Mouse (Mus musculus): ENCODE measurements around the gene Gm45521. TPM values are rescaled to one million over a fixed set of nuclear protein-coding genes. Genes with fewer than 3 reads are reported as not detected.

The Gm45521 gene
- total RNA-seq, 1 experiment: 1.0 TPM

- no peak for DNase-seq (ENCODE audit: low read depth, low spot score)
- Histone ChIP-seq H3K4me1 (ENCODE audit: control insufficient read depth in 2 of 2, insufficient read depth in 2 of 2, low read length in 2 of 2, poor library complexity in 1 of 2) (peaks cover 0 to 2% of the 10 kb centered on the region in 2 experiments; a peak in 2 of 4 replicates), H3K36me3 (ENCODE audit: control insufficient read depth, insufficient read depth, low read length, poor library complexity, severe bottlenecking) (no peaks in the 10 kb centered on the region), H3K9me3 (ENCODE audit: control insufficient read depth, insufficient read depth, low read depth, low read length) (no peaks in the 10 kb centered on the region), H3K9ac (ENCODE audit: insufficient read depth, low read depth, low read length, poor library complexity, severe bottlenecking) (no peak overlapping the region), H3K4me3 (ENCODE audit: insufficient read depth in 1 of 2, low read depth in 1 of 2, low read length in 2 of 2, poor library complexity in 1 of 2, severe bottlenecking in 1 of 2) (no peak overlapping the region), H3K27ac (ENCODE audit: insufficient read depth, low read depth, low read length, poor library complexity, severe bottlenecking) (no peak overlapping the region)
- in situ Hi-C loops (cut with MboI; ENCODE audit: low sequenced_read_pairs in 2 of 2, unreplicated experiment in 2 of 2): no loop called here
- no peak for TF ChIP-seq ZNF384 (IDR thresholded peaks at IDR 0.05; ENCODE audit: low read depth, low read length)
These were observed 41.9 kb downstream of the Gm45521 start for GRCm38 (mm10) chr14:7999030-7999429.

- H3K27ac ChIP-seq (ENCODE audit: insufficient read depth, low read depth, low read length, poor library complexity, severe bottlenecking): no peak overlapping the region
- no peaks in the 10 kb centered on the region for H3K36me3 ChIP-seq (ENCODE audit: control insufficient read depth, insufficient read depth, low read length, poor library complexity, severe bottlenecking)
- H3K9ac ChIP-seq (ENCODE audit: insufficient read depth, low read depth, low read length, poor library complexity, severe bottlenecking): no peak overlapping the region
- H3K4me3 ChIP-seq (ENCODE audit: insufficient read depth in 1 of 2, low read depth in 1 of 2, low read length in 2 of 2, poor library complexity in 1 of 2, severe bottlenecking in 1 of 2): no peak overlapping the region
- in situ Hi-C loops (cut with MboI; ENCODE audit: low sequenced_read_pairs in 2 of 2, unreplicated experiment in 2 of 2): no loop called here
- peaks cover 0 to 2% of the 10 kb centered on the region in 2 experiments; a peak in 2 of 4 replicates for H3K4me1 ChIP-seq (ENCODE audit: control insufficient read depth in 2 of 2, insufficient read depth in 2 of 2, low read length in 2 of 2, poor library complexity in 1 of 2)
- no peaks in the 10 kb centered on the region for H3K9me3 ChIP-seq (ENCODE audit: control insufficient read depth, insufficient read depth, low read depth, low read length)
- no peak for DNase-seq (ENCODE audit: low read depth, low spot score)
- TF ChIP-seq MAFK (IDR thresholded peaks at IDR 0.05; ENCODE audit: insufficient read depth, low read depth, low read length) (no peak), ZC3H11A (IDR thresholded peaks at IDR 0.05; ENCODE audit: borderline replicate concordance, low read depth, low read length) (no peak), CHD2 (IDR thresholded peaks at IDR 0.05; ENCODE audit: low read depth, low read length) (no peak), HCFC1 (IDR thresholded peaks at IDR 0.05; ENCODE audit: borderline replicate concordance, insufficient read depth, low read length) (no peak), ZNF384 (IDR thresholded peaks at IDR 0.05; ENCODE audit: low read depth, low read length) (no peak)
These were observed 42.3 kb downstream of the Gm45521 start for GRCm38 (mm10) chr14:7999435-7999834.

- no peaks in the 10 kb centered on the region for H3K36me3 ChIP-seq (ENCODE audit: control insufficient read depth, insufficient read depth, low read length, poor library complexity, severe bottlenecking)
- in situ Hi-C loops (cut with MboI; ENCODE audit: low sequenced_read_pairs in 2 of 2, unreplicated experiment in 2 of 2): no loop called here
- H3K4me3 ChIP-seq (ENCODE audit: insufficient read depth in 1 of 2, low read depth in 1 of 2, low read length in 2 of 2, poor library complexity in 1 of 2, severe bottlenecking in 1 of 2): no peak overlapping the region
- H3K27ac ChIP-seq (ENCODE audit: insufficient read depth, low read depth, low read length, poor library complexity, severe bottlenecking): no peak overlapping the region
- peaks cover 0 to 2% of the 10 kb centered on the region in 2 experiments; a peak in 2 of 4 replicates for H3K4me1 ChIP-seq (ENCODE audit: control insufficient read depth in 2 of 2, insufficient read depth in 2 of 2, low read length in 2 of 2, poor library complexity in 1 of 2)
- H3K9me3 ChIP-seq (ENCODE audit: control insufficient read depth, insufficient read depth, low read depth, low read length): no peaks in the 10 kb centered on the region
- no peak overlapping the region for H3K9ac ChIP-seq (ENCODE audit: insufficient read depth, low read depth, low read length, poor library complexity, severe bottlenecking)
- DNase-seq (ENCODE audit: low read depth, low spot score): no peak
- TF ChIP-seq MAFK (IDR thresholded peaks at IDR 0.05; ENCODE audit: insufficient read depth, low read depth, low read length) (no peak), HCFC1 (IDR thresholded peaks at IDR 0.05; ENCODE audit: borderline replicate concordance, insufficient read depth, low read length) (no peak), CHD2 (IDR thresholded peaks at IDR 0.05; ENCODE audit: low read depth, low read length) (no peak)
These were observed 43.2 kb downstream of the Gm45521 start for GRCm38 (mm10) chr14:8000247-8000646.

GRCm38 (mm10) chr14:8000831-8001685 lies 44.0 kb downstream of the Gm45521 start:
- no peak overlapping the region for H3K27ac ChIP-seq (ENCODE audit: insufficient read depth, low read depth, low read length, poor library complexity, severe bottlenecking)
- H3K9ac ChIP-seq (ENCODE audit: insufficient read depth, low read depth, low read length, poor library complexity, severe bottlenecking): no peak overlapping the region; the same call in 1 of the 2 replicates
- no peaks in the 10 kb centered on the region for H3K36me3 ChIP-seq (ENCODE audit: control insufficient read depth, insufficient read depth, low read length, poor library complexity, severe bottlenecking)
- H3K4me1 ChIP-seq (ENCODE audit: control insufficient read depth in 2 of 2, insufficient read depth in 2 of 2, low read length in 2 of 2, poor library complexity in 1 of 2): peaks cover 0 to 2% of the 10 kb centered on the region in 2 experiments; a peak in 2 of 4 replicates
- H3K4me3 ChIP-seq (ENCODE audit: insufficient read depth in 1 of 2, low read depth in 1 of 2, low read length in 2 of 2, poor library complexity in 1 of 2, severe bottlenecking in 1 of 2): peak overlapping the region; percentile 33 to 59; a peak in 3 of 4 replicates
- no peak for DNase-seq (ENCODE audit: low read depth, low spot score)
- in situ Hi-C loops (cut with MboI; ENCODE audit: low sequenced_read_pairs in 2 of 2, unreplicated experiment in 2 of 2): no loop called here
- no peaks in the 10 kb centered on the region for H3K9me3 ChIP-seq (ENCODE audit: control insufficient read depth, insufficient read depth, low read depth, low read length)
- TF ChIP-seq MAFK (IDR thresholded peaks at IDR 0.05; ENCODE audit: insufficient read depth, low read depth, low read length): no peak
- no peak for TF ChIP-seq ZC3H11A (IDR thresholded peaks at IDR 0.05; ENCODE audit: borderline replicate concordance, low read depth, low read length)
- TF ChIP-seq ZNF384 (IDR thresholded peaks at IDR 0.05; ENCODE audit: low read depth, low read length): no peak
- no peak for TF ChIP-seq CHD2 (IDR thresholded peaks at IDR 0.05; ENCODE audit: low read depth, low read length)
- no peak for TF ChIP-seq HCFC1 (IDR thresholded peaks at IDR 0.05; ENCODE audit: borderline replicate concordance, insufficient read depth, low read length)

Data from ES-E14 (cell line).